Mouse (Mus musculus) midbrain, embryonic 11.5 days (tissue): ENCODE results near the gene Gria2. TPM values are rescaled to one million over a fixed set of nuclear protein-coding genes. Genes with fewer than 3 reads are reported as not detected.

Source experiments
- ATAC-seq: fragments of 200-750 bp; cut with Nextera tagmentation; 2 replicates; pipeline ENCODE4 v1.8.0; 2017; ENCODE audit warnings: moderate TSS enrichment, moderate library complexity; ENCODE audit not compliant: low FRiP score
- DNase-seq: peaks from one replicate; pipeline ENCODE4 v3.0.0; 2015; ENCODE audit warnings: low spot score; ENCODE audit errors: missing footprints
- H3K27ac ChIP-seq: fragments of 300-500 bp; sonication (generic); 2 replicates; pipeline ENCODE4 v1.5.1; 2014; ENCODE audit warnings: low read depth, low read length
- H3K27me3 ChIP-seq: fragments of 300-500 bp; sonication (generic); 2 replicates; pipeline ENCODE4 v1.6.1; 2014; ENCODE audit warnings: mild to moderate bottlenecking, low read length, moderate library complexity, mixed read lengths; ENCODE audit not compliant: control insufficient read depth, insufficient read depth
- H3K36me3 ChIP-seq: fragments of 300-500 bp; sonication (generic); 2 replicates; pipeline ENCODE4 v1.6.1; 2014; ENCODE audit warnings: mild to moderate bottlenecking, low read length, moderate library complexity, mixed read lengths; ENCODE audit not compliant: control insufficient read depth, insufficient read depth
- H3K4me1 ChIP-seq: fragments of 300-500 bp; sonication (generic); 2 replicates; pipeline ENCODE4 v1.6.1; 2014; ENCODE audit warnings: low read length; ENCODE audit not compliant: control insufficient read depth, insufficient read depth
- H3K4me2 ChIP-seq: fragments of 300-500 bp; sonication (generic); 2 replicates; pipeline ENCODE4 v1.6.1; 2014; ENCODE audit warnings: mild to moderate bottlenecking, moderate library complexity
- H3K4me3 ChIP-seq: fragments of 300-500 bp; sonication (generic); 2 replicates; pipeline ENCODE4 v1.5.1; 2014; ENCODE audit warnings: low read depth, low read length
- H3K9ac ChIP-seq: fragments of 300-500 bp; sonication (generic); 2 replicates; pipeline ENCODE4 v1.6.1; 2014; ENCODE audit warnings: low read length
- H3K9me3 ChIP-seq: fragments of 300-500 bp; sonication (generic); 2 replicates; pipeline ENCODE4 v1.6.1; 2016; ENCODE audit warnings: low read length; ENCODE audit not compliant: control insufficient read depth
- WGBS: fragments of 180-500 bp; shearing (Covaris S2); extraction: QIAGEN DNeasy Blood & Tissue Kit; methylation state at CpG from one replicate; pipeline ENCODE4 v1.1.7; 2014; 5-methylcytosine and 5-hydroxymethylcytosine counted together
- polyA plus RNA-seq: library from polyadenylated mRNA; unstranded; fragments of >200 nt; fragmentation: Nextera tagmentation; extraction: Ambion mirVana; gene quantifications from 2 replicates; pipeline ENCODE4 v1.2.1, GENCODE M21; 2014

The Gria2 gene
- polyA plus RNA-seq, 1 experiment from 2014 or later, result 12.0 TPM

- DNase-seq (no peak), ATAC-seq (no peak)
- H3K27ac ChIP-seq, result no peak overlapping the region
- no peak overlapping the region for H3K4me3 ChIP-seq
- no peaks in the 10 kb centered on the region for H3K4me1 ChIP-seq
- no peak overlapping the region for H3K4me2 ChIP-seq
- H3K36me3 ChIP-seq, result no peaks in the 10 kb centered on the region
- WGBS, result 83% methylated on average over 5 of the region's 5 CpGs
- H3K9ac ChIP-seq, result no peak overlapping the region
- no peaks in the 10 kb centered on the region for H3K9me3 ChIP-seq
- H3K27me3 ChIP-seq, result no peaks in the 10 kb centered on the region
Measured at GRCm38 (mm10) chr3:80769506-80770235, 33.0 kb downstream of the Gria2 start.

- Histone ChIP-seq H3K27me3 (no peaks in the 10 kb centered on the region), H3K9me3 (no peaks in the 10 kb centered on the region), H3K36me3 (no peaks in the 10 kb centered on the region), H3K4me2 (no peak overlapping the region), H3K9ac (no peak overlapping the region), H3K4me1 (no peaks in the 10 kb centered on the region), H3K27ac (no peak overlapping the region), H3K4me3 (no peak overlapping the region)
- 87% methylated on average over 4 of the region's 4 CpGs for WGBS
- peak; percentile 39 for DNase-seq
- no peak for ATAC-seq
Measured at GRCm38 (mm10) chr3:80758955-80759354, 43.7 kb downstream of the Gria2 start.

GRCm38 (mm10) chr3:80758363-80758762 lies 44.3 kb downstream of the Gria2 start:
- Histone ChIP-seq H3K9ac (no peak overlapping the region), H3K36me3 (no peaks in the 10 kb centered on the region), H3K27me3 (no peaks in the 10 kb centered on the region), H3K4me2 (no peak overlapping the region), H3K27ac (no peak overlapping the region), H3K4me1 (no peaks in the 10 kb centered on the region), H3K9me3 (no peaks in the 10 kb centered on the region), H3K4me3 (no peak overlapping the region)
- no peak for ATAC-seq
- WGBS, result 96% methylated on average over 2 of the region's 2 CpGs
- DNase-seq, result no peak

- H3K4me1 ChIP-seq, result no peaks in the 10 kb centered on the region
- no peak overlapping the region for H3K27ac ChIP-seq
- ATAC-seq (no peak), DNase-seq (peak; percentile 21)
- H3K9ac ChIP-seq, result no peak overlapping the region
- no peaks in the 10 kb centered on the region for H3K36me3 ChIP-seq
- no peak overlapping the region for H3K4me3 ChIP-seq
- H3K9me3 ChIP-seq, result no peaks in the 10 kb centered on the region
- no peaks in the 10 kb centered on the region for H3K27me3 ChIP-seq
- H3K4me2 ChIP-seq, result no peak overlapping the region
Measured at GRCm38 (mm10) chr3:80750786-80751185, 51.8 kb downstream of the Gria2 start.

GRCm38 (mm10) chr3:80725205-80725604 lies 77.4 kb downstream of the Gria2 start:
- Histone ChIP-seq H3K4me3 (no peak overlapping the region), H3K27ac (no peak overlapping the region), H3K4me1 (no peaks in the 10 kb centered on the region), H3K4me2 (no peak overlapping the region), H3K27me3 (no peaks in the 10 kb centered on the region), H3K9ac (no peak overlapping the region), H3K9me3 (no peaks in the 10 kb centered on the region), H3K36me3 (no peaks in the 10 kb centered on the region)
- ATAC-seq (no peak), DNase-seq (no peak)
- 75% methylated on average over 3 of the region's 3 CpGs for WGBS

GRCm38 (mm10) chr3:80713123-80713522 lies 89.5 kb downstream of the Gria2 start:
- H3K4me1 ChIP-seq, result no peaks in the 10 kb centered on the region
- no peak overlapping the region for H3K4me3 ChIP-seq
- no peak overlapping the region for H3K4me2 ChIP-seq
- DNase-seq (no peak), ATAC-seq (0 out of 2 replicates have a peak, but pooled peaks have one; percentile 38)
- H3K36me3 ChIP-seq, result no peaks in the 10 kb centered on the region
- no peak overlapping the region for H3K27ac ChIP-seq
- no peaks in the 10 kb centered on the region for H3K9me3 ChIP-seq
- WGBS, result 39% methylated on average over 3 of the region's 3 CpGs
- H3K9ac ChIP-seq, result no peak overlapping the region
- H3K27me3 ChIP-seq, result no peaks in the 10 kb centered on the region

- Histone ChIP-seq H3K9me3 (no peaks in the 10 kb centered on the region), H3K27me3 (no peaks in the 10 kb centered on the region), H3K27ac (no peak overlapping the region), H3K4me3 (no peak overlapping the region), H3K4me2 (no peak overlapping the region), H3K4me1 (no peaks in the 10 kb centered on the region), H3K36me3 (no peaks in the 10 kb centered on the region), H3K9ac (no peak overlapping the region)
- DNase-seq, result no peak
- ATAC-seq, result no peak
Measured at GRCm38 (mm10) chr3:80708992-80709391, 93.6 kb downstream of the Gria2 start.

- H3K4me3 ChIP-seq, result no peak overlapping the region
- no peak overlapping the region for H3K27ac ChIP-seq
- H3K9ac ChIP-seq, result no peak overlapping the region
- no peaks in the 10 kb centered on the region for H3K9me3 ChIP-seq
- no peak overlapping the region for H3K4me2 ChIP-seq
- WGBS, result 94% methylated on average over 3 of the region's 3 CpGs
- no peaks in the 10 kb centered on the region for H3K36me3 ChIP-seq
- DNase-seq, result no peak
- no peak for ATAC-seq
- H3K27me3 ChIP-seq, result no peaks in the 10 kb centered on the region
- H3K4me1 ChIP-seq, result no peaks in the 10 kb centered on the region
Measured at GRCm38 (mm10) chr3:80702173-80702572, 100.5 kb downstream of the Gria2 start.

GRCm38 (mm10) chr3:80697523-80697922 lies 105.1 kb downstream of the Gria2 start:
- WGBS, result 90% methylated on average over 4 of the region's 4 CpGs

More at GRCm38 (mm10) chr3:80697523-80697922, 105.1 kb downstream of the Gria2 start:
- Histone ChIP-seq H3K9me3 (no peaks in the 10 kb centered on the region), H3K4me1 (no peaks in the 10 kb centered on the region), H3K9ac (no peak overlapping the region), H3K36me3 (no peaks in the 10 kb centered on the region), H3K4me3 (no peak overlapping the region), H3K27me3 (no peaks in the 10 kb centered on the region), H3K4me2 (no peak overlapping the region), H3K27ac (no peak overlapping the region)
- DNase-seq (no peak), ATAC-seq (no peak)
